Mouse (Mus musculus): ENCODE measurements around the gene Fam129a.

The Fam129a gene

DNA sequence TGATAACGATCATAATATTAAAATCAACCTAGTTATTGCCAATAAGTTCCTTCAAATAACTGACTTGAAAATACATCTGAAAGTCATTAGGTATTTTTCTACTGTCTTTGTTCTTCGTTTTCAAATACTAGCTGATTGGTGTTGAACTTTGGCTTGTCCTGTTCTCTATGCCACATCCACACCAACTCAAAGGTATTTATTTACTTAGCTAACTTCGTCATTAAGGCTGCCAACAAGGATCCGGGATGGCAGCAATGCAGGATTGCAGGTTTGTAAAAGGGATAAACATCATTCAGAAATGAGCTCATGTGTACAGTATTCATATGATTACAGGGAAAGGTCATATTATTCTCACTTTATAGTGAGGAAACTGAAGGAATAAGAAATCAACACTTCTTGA lies 182.0 kb downstream of the Fam129a start:
- DNase-seq (ENCODE audit: low read depth) = peak; percentile 12

DNA sequence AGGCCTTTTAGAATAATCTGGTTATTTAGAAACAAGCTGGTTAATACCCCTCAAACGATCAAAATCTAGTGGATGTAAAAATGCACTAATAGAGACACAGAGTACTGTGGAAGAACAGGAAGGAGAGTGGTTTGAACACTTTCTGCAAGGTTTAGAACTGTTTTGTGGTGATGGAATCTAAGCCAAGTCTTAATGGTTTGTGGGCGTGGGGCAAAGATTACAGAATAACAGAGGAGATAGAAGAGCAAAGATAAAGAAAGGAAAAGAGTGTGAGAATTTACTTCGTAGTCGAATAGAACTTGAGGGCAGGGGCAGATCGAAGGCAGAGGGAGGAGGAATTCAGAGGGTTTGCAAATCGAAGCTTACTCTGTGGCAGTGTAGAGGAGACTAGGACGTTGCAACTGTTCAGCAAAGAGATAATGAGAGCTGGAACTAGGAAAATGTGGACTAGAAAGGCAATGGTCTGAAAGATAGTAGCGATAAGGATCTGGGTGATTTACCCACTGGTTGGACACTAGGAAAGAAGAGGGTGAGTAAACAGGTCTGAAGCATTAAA lies 182.5 kb downstream of the Fam129a start:
- DNase-seq (ENCODE audit: low read depth) = peak; percentile 35

DNA sequence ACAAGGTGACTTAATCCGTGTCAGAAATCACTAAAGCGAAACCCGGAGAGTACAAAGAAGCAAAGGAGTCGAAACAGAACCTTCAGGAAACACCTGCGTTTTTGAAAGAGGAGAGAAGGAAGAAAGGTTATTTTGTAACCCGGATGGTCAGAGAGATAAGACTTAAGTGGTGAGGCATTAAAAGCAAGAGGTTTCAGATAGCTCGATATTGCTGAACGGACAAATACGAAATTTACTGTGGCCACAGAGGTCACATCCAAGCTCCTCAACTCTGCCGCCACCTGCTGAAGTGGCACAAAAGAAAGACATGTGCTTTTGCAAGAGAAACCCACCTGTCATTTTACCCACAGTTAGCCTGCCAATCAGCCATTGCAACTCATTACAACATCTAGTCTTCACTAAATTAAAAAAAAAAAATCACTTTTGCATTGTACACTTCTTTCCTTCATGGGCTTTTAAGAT lies 183.1 kb downstream of the Fam129a start:
- DNase-seq (ENCODE audit: low read depth) = peak; percentile 60

DNA sequence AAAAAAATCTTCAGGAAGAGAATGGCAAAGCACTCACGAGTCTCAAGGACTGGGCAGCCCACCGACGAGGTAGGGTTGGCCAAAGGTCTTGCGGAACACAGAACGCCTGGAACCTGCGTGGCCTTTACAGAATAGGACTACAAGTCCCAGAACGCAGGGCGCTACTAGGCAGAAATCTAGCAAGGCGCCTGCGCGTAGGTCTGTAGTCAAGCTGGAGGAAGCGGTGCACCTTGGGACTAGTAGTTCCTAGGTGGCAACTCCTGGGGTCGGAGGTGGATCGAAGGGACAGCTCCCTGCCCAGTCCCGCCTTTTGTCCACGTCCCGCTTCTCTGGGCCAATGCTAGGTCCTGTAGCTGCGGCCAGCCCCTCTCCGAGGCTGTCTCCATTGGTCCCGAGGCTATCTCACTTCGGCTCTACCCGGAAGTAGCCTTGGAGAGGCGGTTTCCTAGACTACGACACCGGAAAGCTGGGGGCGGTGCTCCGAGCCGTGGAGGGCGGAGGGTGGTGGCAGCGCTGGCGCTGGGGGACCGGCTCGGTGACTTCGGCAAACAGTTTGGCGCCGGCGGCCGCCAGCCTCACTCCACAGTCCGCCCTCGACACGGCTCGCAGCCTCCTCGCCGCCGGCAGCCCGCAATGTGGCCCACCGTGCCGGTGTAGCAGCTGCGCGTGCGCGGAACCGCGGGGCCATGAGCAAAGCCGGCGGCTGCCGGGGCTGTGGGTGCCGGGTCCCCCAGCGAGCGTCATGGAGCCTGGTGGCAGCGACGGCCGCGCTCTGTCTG lies 184.1 kb downstream of the Fam129a start, which contains the start of gene Edem3:
Gene Edem3 (plus strand): TSS at position 491 of the 779 bp plus-strand sequence.
- peak; percentile 98 for DNase-seq (ENCODE audit: low read depth)

DNA sequence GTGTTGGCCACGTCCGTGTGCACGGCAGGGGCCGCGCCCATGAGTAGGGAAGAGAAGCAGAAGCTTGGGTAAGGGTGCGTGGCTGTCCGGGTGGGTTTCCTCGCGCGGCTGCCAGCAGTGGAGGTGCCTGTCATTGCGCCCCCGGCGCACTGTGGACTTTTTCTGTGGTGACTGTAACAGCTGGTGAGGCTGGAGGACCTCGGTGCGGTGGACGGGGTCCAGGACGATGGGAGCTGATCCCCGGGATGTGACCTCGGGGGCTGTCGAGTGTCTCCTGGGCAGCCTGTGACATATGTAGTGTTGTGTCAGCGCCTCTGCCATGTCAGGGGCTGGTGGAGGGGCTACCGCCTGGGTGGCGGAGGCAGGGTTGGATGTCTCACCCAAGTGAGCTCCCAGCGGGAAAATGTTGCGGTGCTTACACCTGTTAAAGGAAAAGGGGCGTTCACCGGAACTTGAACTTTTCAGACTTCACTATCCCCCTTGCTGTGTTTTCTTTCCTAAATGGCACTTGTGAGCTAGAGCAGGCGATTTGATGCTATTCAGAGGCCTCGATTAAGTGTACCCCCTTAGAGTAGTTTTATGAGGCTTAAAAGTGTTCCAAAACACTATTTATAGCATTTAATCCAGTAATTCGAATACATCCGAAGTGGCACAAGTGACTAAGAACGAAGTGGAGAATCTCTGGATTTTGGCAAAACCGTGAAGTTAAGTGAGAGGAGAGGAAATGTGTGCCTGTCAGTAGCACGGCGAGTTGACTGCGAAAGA lies 184.9 kb downstream of the Fam129a start:
- no peak for DNase-seq (ENCODE audit: low read depth)

DNA sequence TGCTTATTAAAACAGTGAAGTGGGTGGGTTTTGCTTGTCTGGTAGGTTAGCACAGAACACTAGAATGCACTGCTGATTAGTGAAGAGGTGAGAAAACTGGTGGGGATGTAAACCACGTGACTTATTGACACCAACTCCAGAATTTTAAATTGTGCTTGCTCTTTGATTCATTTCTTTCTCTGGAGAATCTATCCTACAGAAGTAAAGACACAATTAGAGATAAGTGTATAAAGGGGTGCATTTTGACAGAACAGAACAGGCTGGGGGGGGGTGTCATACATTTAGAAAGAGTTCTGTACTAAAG lies 185.4 kb downstream of the Fam129a start:
- peak; percentile 31 for DNase-seq (ENCODE audit: low read depth)

DNA sequence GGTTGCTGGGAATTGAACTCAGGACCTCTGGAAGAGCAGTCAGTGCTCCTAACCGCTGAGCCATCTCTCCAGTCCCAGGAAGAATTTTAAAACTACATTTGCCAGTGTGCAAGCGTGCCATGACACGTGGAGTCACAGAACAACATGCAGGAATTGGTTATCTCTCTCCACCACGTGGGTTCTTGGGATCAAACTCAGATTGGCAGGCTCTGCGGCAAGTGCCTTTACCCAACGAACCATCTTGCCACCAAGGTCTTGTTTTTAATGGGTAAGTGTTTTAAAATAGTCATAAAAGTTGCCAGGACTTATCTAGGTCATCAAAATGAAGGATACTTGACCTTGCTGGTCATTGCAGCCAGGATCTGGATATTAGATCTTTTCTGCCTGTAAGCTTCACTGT lies 187.3 kb downstream of the Fam129a start:
- no peak for DNase-seq (ENCODE audit: low read depth)

DNA sequence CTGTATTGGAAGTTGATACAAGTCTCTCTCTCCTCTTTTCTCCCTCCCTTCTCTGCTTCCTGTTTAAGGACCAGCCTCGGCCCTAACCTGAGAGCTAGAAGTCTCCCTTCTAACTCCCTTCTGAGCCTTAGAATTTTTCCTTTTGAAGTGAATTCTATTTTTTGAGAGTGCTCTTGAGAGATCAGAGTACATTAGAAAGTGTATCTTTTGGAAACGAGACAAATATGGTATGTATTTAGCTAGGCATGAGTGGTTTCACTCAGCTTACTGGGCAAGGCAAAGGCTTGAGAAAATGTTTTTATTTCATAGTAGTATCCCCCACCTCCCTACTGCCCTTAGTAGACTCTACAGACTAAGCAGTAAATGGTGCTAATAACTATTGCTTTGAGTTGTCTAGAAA lies 188.0 kb downstream of the Fam129a start:
- no peak for DNase-seq (ENCODE audit: low read depth)

DNA sequence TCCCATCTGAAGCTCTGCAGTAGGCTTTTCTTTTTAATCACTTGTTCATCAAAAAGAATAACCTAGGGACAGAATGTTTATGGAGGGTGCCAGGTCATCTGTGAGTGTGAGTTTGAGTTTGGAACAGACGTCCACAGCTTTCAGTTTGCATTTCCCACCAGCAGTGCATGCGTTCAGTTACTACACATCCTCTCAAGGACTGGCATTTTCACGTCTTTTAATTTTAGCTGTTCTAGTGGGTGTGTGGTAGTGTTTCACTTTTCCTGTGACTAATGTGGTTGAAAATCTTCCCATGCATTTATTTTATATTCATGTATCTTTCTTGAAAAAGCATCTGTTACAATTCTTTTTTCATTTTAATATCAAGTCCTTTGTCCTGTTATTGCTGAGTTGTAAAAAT lies 193.2 kb downstream of the Fam129a start:
- DNase-seq (ENCODE audit: low read depth) = no peak

DNA sequence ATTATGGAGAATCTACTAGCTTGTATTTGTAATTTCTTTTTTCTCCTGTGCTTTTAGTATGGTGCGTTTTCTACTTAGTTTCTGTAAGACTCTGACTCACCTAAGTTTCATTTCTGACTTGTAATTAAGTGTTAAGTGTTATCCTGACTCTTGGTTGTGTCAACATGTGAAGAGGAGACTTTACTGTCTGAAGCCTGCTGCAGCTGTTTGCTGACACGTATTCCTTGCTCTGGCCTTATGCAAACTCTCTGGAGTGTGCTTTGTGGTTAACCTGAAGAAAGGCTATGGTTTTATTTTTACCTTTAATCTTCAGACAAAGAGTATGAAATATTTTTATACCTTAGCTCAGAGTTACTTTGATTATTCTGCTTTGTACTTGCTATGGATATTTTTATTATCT lies 195.2 kb downstream of the Fam129a start:
- peak; percentile 33 for DNase-seq (ENCODE audit: low read depth)

DNA sequence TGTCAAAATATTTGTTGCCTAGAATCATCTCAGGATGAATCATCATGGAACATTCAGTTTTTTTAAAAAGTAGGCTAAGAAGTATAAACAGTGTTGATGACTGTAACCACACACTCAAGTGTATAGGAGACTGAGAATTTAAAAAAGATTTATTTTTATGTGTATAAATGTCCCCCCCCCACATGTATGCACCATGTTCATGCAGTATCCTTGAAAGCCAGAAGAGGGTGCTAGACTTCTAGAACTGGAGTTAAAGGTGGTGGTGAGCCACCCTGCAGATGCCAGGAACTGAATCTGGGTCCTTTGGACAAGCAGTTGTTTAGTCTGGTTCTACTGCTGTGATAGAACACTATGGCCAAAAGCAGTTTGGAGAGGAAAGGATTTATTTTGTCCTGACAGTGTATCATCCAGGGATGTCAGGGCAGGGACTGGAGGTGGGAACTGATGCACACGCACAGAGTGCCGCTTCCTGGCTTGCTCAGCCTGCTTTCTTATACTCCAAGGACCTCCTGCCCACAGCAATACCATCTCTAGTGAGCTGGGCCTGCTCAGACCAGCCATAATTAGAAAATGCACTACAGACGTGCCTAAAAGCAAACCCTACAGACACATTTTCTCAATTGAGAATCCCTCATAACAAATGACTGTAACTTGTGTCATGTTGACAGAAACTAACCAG lies 196.1 kb downstream of the Fam129a start:
- DNase-seq (ENCODE audit: low read depth) = peak; percentile 53

DNA sequence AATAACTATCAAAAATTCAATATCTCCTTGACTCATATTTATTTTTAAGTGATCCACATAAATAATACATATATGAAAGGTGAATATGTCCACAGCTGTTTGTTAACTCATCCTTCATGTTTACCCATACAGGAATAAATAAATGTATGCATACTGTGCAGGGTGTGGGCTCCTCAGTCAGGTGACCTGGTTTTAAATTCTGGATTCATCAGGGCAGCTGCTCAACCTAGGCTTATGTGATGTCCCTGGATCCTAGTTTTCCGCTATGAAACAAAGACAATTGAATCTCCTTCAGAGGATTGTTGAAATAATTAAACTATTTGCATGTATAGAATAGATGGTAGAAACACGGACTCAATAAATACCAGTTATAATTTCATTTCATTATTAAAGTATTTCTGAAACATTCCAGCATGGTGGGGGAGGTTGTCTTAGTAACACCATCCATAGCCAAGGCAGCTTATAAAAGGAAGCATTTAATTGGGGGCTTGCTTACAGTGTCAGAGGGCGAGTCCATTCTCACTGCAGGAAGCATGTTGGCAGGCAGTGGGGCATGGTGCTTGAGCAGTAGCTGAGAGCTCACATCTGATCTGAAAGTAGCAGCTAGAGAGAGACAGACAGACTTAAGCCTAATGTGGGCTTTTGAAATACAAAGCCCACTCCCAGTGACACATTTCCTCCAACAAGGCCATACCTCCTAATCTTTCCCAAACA lies 198.4 kb downstream of the Fam129a start:
- DNase-seq (ENCODE audit: low read depth) = no peak

Data from naive thymus-derived CD4-positive, alpha-beta T cell, adult 2 months (primary cell).